Mouse (Mus musculus) liver, adult 2 months (tissue): ENCODE measurements at regions not wholly inside any gene's neighbourhood (a gene's known extent, or its start where the extent isn't known, plus 50 kb on each side); places are given as distances from the start of the nearest gene placed in this dataset.

ENCODE experiments used
- DNase-seq: peaks from one replicate; pipeline ENCODE4 v3.0.0-alpha.2; 2011; ENCODE audit warnings: low read depth, low spot score; ENCODE audit errors: extremely low read depth
- H3K27ac ChIP-seq: fragments of 200-500 bp; replicated peaks from 2 replicates; pipeline ENCODE4 v1.5.1; 2012; ENCODE audit warnings: low read depth, mild to moderate bottlenecking, control low read depth, inconsistent platforms, low read length; ENCODE audit not compliant: insufficient read depth
- H3K27me3 ChIP-seq: fragments of 200-500 bp; 2 replicates; pipeline ENCODE4 v1.6.1; 2012; ENCODE audit warnings: mild to moderate bottlenecking, moderate library complexity, low read length, inconsistent platforms; ENCODE audit not compliant: control insufficient read depth, insufficient read depth
- H3K36me3 ChIP-seq: fragments of 200-500 bp; 2 replicates; pipeline ENCODE4 v1.6.1; 2012; ENCODE audit warnings: low read length, inconsistent platforms; ENCODE audit not compliant: control insufficient read depth, insufficient read depth
- H3K4me1 ChIP-seq: fragments of 200-500 bp; 2 replicates; pipeline ENCODE4 v1.6.1; 2011; ENCODE audit warnings: low read length; ENCODE audit not compliant: control insufficient read depth, insufficient read depth
- H3K4me3 ChIP-seq: fragments of 200-500 bp; 2 replicates; pipeline ENCODE4 v1.5.1; 2011; ENCODE audit warnings: low read depth, mild to moderate bottlenecking, control low read depth, low read length, moderate library complexity; ENCODE audit not compliant: insufficient read depth
- H3K79me2 ChIP-seq: fragments of 200-500 bp; 2 replicates; pipeline ENCODE4 v1.6.1; 2012; ENCODE audit warnings: inconsistent platforms, mild to moderate bottlenecking, low read length, moderate library complexity; ENCODE audit not compliant: control insufficient read depth, insufficient read depth
- H3K9ac ChIP-seq: fragments of 200-500 bp; 2 replicates; pipeline ENCODE4 v1.6.1; 2012; ENCODE audit warnings: low read depth, mild to moderate bottlenecking, control low read depth, inconsistent platforms, low read length
- CTCF ChIP-seq: fragments of 200-500 bp; IDR thresholded peaks from 2 replicates; pipeline ENCODE4 v1.5.1; 2011; ENCODE audit warnings: low read depth, low read length, control low read depth
- POLR2A ChIP-seq: fragments of 200-500 bp; IDR thresholded peaks from 2 replicates; pipeline ENCODE4 v1.6.1; 2011; ENCODE audit warnings: low read length, control low read depth; ENCODE audit not compliant: insufficient read depth; ENCODE audit errors: extremely low read depth
- WGBS: fragments of 180-500 bp; shearing (Covaris S2); methylation state at CpG from one replicate; pipeline ENCODE4 v1.1.7; 2018; 5-methylcytosine and 5-hydroxymethylcytosine counted together

GRCm38 (mm10) chr5:57102897-57103296 is 614.9 kb upstream of the Pcdh7 start:
- no peak overlapping the region for H3K9ac ChIP-seq
- no peak overlapping the region for H3K27ac ChIP-seq
- DNase-seq = no peak
- no peaks in the 10 kb centered on the region for H3K27me3 ChIP-seq
- no peaks in the 10 kb centered on the region for H3K36me3 ChIP-seq
- TF ChIP-seq POLR2A = no peak
- TF ChIP-seq CTCF = no peak
- H3K79me2 ChIP-seq = no peaks in the 10 kb centered on the region
- H3K4me1 ChIP-seq = no peaks in the 10 kb centered on the region
- no peak overlapping the region for H3K4me3 ChIP-seq

- WGBS = 53% methylated on average over 1 of the region's 1 CpGs
- H3K27me3 ChIP-seq = no peaks in the 10 kb centered on the region
- no peak overlapping the region for H3K27ac ChIP-seq
- H3K4me1 ChIP-seq = no peaks in the 10 kb centered on the region
- H3K79me2 ChIP-seq = no peaks in the 10 kb centered on the region
- no peak for TF ChIP-seq POLR2A
- TF ChIP-seq CTCF = no peak
- H3K9ac ChIP-seq = no peak overlapping the region
- no peaks in the 10 kb centered on the region for H3K36me3 ChIP-seq
- H3K4me3 ChIP-seq = no peak overlapping the region
- DNase-seq = peak; percentile 12
Observed at GRCm38 (mm10) chr5:57128478-57128877, 589.3 kb upstream of the Pcdh7 start.
